Mouse (Mus musculus) heart, embryonic 14.5 days (tissue): ENCODE data around the gene Nfil3. TPM values are rescaled to one million over a fixed set of nuclear protein-coding genes. Genes with fewer than 3 reads are reported as not detected.

Experiments
- ATAC-seq: fragments of 200-750 bp; cut with Nextera tagmentation; 2 replicates; pipeline ENCODE4 v1.8.0; 2017; ENCODE audit warnings: low read depth, moderate TSS enrichment; ENCODE audit not compliant: insufficient number of reproducible peaks, insufficient read depth, low FRiP score
- H3K27ac ChIP-seq, 2 experiments: fragments of 200-500 bp in 1 of 2; fragments of 300-500 bp in 1 of 2; sonication (generic) in 1 of 2; replicated peaks in 1 of 2; 2 replicates each; pipeline ENCODE4 v1.5.1; 2012 to 2014; ENCODE audit warnings: low read depth in 2 of 2, low read length in 2 of 2, control low read depth in 1 of 2, mild to moderate bottlenecking in 1 of 2, mixed read lengths in 1 of 2; ENCODE audit not compliant: control insufficient read depth in 1 of 2, insufficient read depth in 1 of 2
- H3K27me3 ChIP-seq: fragments of 300-500 bp; sonication (generic); 2 replicates; pipeline ENCODE4 v1.6.1; 2014; ENCODE audit warnings: mild to moderate bottlenecking, low read length, control low read depth; ENCODE audit not compliant: control insufficient read depth, insufficient read depth
- H3K36me3 ChIP-seq: fragments of 300-500 bp; sonication (generic); 2 replicates; pipeline ENCODE4 v1.6.1; 2014; ENCODE audit warnings: mild to moderate bottlenecking, control low read depth, low read length, mixed read lengths; ENCODE audit not compliant: control insufficient read depth, insufficient read depth
- H3K4me1 ChIP-seq, 2 experiments: fragments of 200-500 bp in 1 of 2; fragments of 300-500 bp in 1 of 2; sonication (generic) in 1 of 2; 2 replicates each; pipeline ENCODE4 v1.6.1; 2012 to 2014; ENCODE audit warnings: low read length in 2 of 2, control low read depth in 1 of 2, mixed read lengths in 1 of 2; ENCODE audit not compliant: control insufficient read depth in 2 of 2, insufficient read depth in 2 of 2
- H3K4me2 ChIP-seq: fragments of 300-500 bp; sonication (generic); 2 replicates; pipeline ENCODE4 v1.6.1; 2014; ENCODE audit warnings: mild to moderate bottlenecking, low read length
- H3K4me3 ChIP-seq, 2 experiments: fragments of 200-500 bp in 1 of 2; fragments of 300-500 bp in 1 of 2; sonication (generic) in 1 of 2; 2 replicates each; pipeline ENCODE4 v1.5.1; 2012 to 2014; ENCODE audit warnings: low read length in 2 of 2, mild to moderate bottlenecking in 2 of 2, control low read depth in 1 of 2, low read depth in 1 of 2, moderate library complexity in 1 of 2; ENCODE audit not compliant: control insufficient read depth in 1 of 2, insufficient read depth in 1 of 2
- H3K9ac ChIP-seq: fragments of 300-500 bp; sonication (generic); 2 replicates; pipeline ENCODE4 v1.6.1; 2014; ENCODE audit warnings: mild to moderate bottlenecking, low read length
- H3K9me3 ChIP-seq: fragments of 300-500 bp; sonication (generic); 2 replicates; pipeline ENCODE4 v1.6.1; 2016; ENCODE audit warnings: low read length, control low read depth; ENCODE audit not compliant: control insufficient read depth
- WGBS: fragments of 180-500 bp; shearing (Covaris S2); extraction: QIAGEN DNeasy Blood & Tissue Kit; methylation state at CpG from one replicate; pipeline ENCODE4 v1.1.7; 2014; 5-methylcytosine and 5-hydroxymethylcytosine counted together
- polyA plus RNA-seq: library from polyadenylated mRNA; unstranded; fragments of >200 nt; fragmentation: Nextera tagmentation; extraction: Ambion mirVana; gene quantifications from 2 replicates; pipeline ENCODE4 v1.2.1, GENCODE M21; 2014

Gene Nfil3
- polyA plus RNA-seq, result 41.0 and 41.2 TPM in 2 replicates

GRCm38 (mm10) chr13:52980951-52981421, at the start of gene Nfil3:
Gene Nfil3, minus strand, starts transcription at chr13:52981073.
- peak; percentile 85 for ATAC-seq
- H3K4me1 ChIP-seq, result peaks cover 13 to 25% of the 10 kb centered on the region in 2 experiments
- H3K27ac ChIP-seq, result peak within 1 kb of the TSS; percentile 87 to 98
- no peaks in the 10 kb centered on the region for H3K9me3 ChIP-seq
- H3K9ac ChIP-seq, result peak within 1 kb of the TSS; percentile 97
- 1% methylated on average over 35 of the region's 79 CpGs for WGBS
- H3K4me3 ChIP-seq, result peak within 1 kb of the TSS; percentile 78 to 98
- peak within 1 kb of the TSS; percentile 99 for H3K4me2 ChIP-seq
- no peaks in the 10 kb centered on the region for H3K27me3 ChIP-seq
- H3K36me3 ChIP-seq, result no peaks in the 10 kb centered on the region

GRCm38 (mm10) chr13:53024285-53024684, 43.4 kb upstream of the Nfil3 start:
- H3K9me3 ChIP-seq, result no peaks in the 10 kb centered on the region
- no peak overlapping the region for H3K4me3 ChIP-seq
- H3K27me3 ChIP-seq, result no peaks in the 10 kb centered on the region
- no peak overlapping the region for H3K27ac ChIP-seq
- no peaks in the 10 kb centered on the region for H3K36me3 ChIP-seq
- 40% methylated on average over 6 of the region's 6 CpGs for WGBS
- ATAC-seq, result no peak
- H3K4me2 ChIP-seq, result no peak overlapping the region
- peaks cover 0 to 6% of the 10 kb centered on the region in 2 experiments; a peak in 1 of 4 replicates for H3K4me1 ChIP-seq
- no peak overlapping the region for H3K9ac ChIP-seq

GRCm38 (mm10) chr13:53020282-53020681, 39.4 kb upstream of the Nfil3 start:
- H3K4me3 ChIP-seq, result no peak overlapping the region
- no peak overlapping the region for H3K27ac ChIP-seq
- H3K9me3 ChIP-seq, result no peaks in the 10 kb centered on the region
- no peaks in the 10 kb centered on the region for H3K27me3 ChIP-seq
- no peak overlapping the region for H3K9ac ChIP-seq
- ATAC-seq, result no peak
- H3K36me3 ChIP-seq, result no peaks in the 10 kb centered on the region
- peaks cover 20 to 23% of the 10 kb centered on the region in 2 experiments for H3K4me1 ChIP-seq
- 88% methylated on average over 3 of the region's 3 CpGs for WGBS
- H3K4me2 ChIP-seq, result no peak overlapping the region

GRCm38 (mm10) chr13:53019532-53019931, 38.7 kb upstream of the Nfil3 start:
- Histone ChIP-seq H3K36me3 (no peaks in the 10 kb centered on the region), H3K4me3 (no peak overlapping the region), H3K9me3 (no peaks in the 10 kb centered on the region), H3K27ac (no peak overlapping the region), H3K4me2 (no peak overlapping the region), H3K9ac (no peak overlapping the region), H3K4me1 (peaks cover 20% of the 10 kb centered on the region in 2 experiments), H3K27me3 (no peaks in the 10 kb centered on the region)
- WGBS, result 88% methylated on average over 6 of the region's 9 CpGs
- no peak for ATAC-seq

- H3K4me2 ChIP-seq, result no peak overlapping the region
- H3K27me3 ChIP-seq, result no peaks in the 10 kb centered on the region
- no peaks in the 10 kb centered on the region for H3K9me3 ChIP-seq
- H3K36me3 ChIP-seq, result no peaks in the 10 kb centered on the region
- no peak overlapping the region for H3K27ac ChIP-seq
- H3K4me1 ChIP-seq, result peaks cover 17 to 20% of the 10 kb centered on the region in 2 experiments
- no peak overlapping the region for H3K9ac ChIP-seq
- ATAC-seq, result no peak
- 88% methylated on average over 6 of the region's 6 CpGs for WGBS
- no peak overlapping the region for H3K4me3 ChIP-seq
Measured at GRCm38 (mm10) chr13:53018976-53019375, 38.1 kb upstream of the Nfil3 start.

GRCm38 (mm10) chr13:53017983-53018382, 37.1 kb upstream of the Nfil3 start:
- Histone ChIP-seq H3K4me2 (no peak overlapping the region), H3K4me1 (peaks cover 17 to 23% of the 10 kb centered on the region in 2 experiments), H3K9ac (no peak overlapping the region), H3K4me3 (no peak overlapping the region), H3K9me3 (no peaks in the 10 kb centered on the region), H3K27ac (peak overlapping the region; percentile 48 to 80), H3K27me3 (no peaks in the 10 kb centered on the region), H3K36me3 (no peaks in the 10 kb centered on the region)
- 16% methylated on average over 6 of the region's 6 CpGs for WGBS
- no peak for ATAC-seq

GRCm38 (mm10) chr13:53017117-53017516, 36.2 kb upstream of the Nfil3 start:
- ATAC-seq, result no peak
- H3K27me3 ChIP-seq, result no peaks in the 10 kb centered on the region
- H3K4me2 ChIP-seq, result no peak overlapping the region
- H3K36me3 ChIP-seq, result no peaks in the 10 kb centered on the region
- H3K4me3 ChIP-seq, result no peak overlapping the region
- no peak overlapping the region for H3K9ac ChIP-seq
- 85% methylated on average over 6 of the region's 6 CpGs for WGBS
- no peaks in the 10 kb centered on the region for H3K9me3 ChIP-seq
- no peak overlapping the region for H3K27ac ChIP-seq
- H3K4me1 ChIP-seq, result peaks cover 18 to 24% of the 10 kb centered on the region in 2 experiments

- Histone ChIP-seq H3K4me1 (peaks cover 24 to 30% of the 10 kb centered on the region in 2 experiments), H3K9ac (no peak overlapping the region), H3K27ac (no peak overlapping the region), H3K27me3 (no peaks in the 10 kb centered on the region), H3K4me2 (no peak overlapping the region), H3K36me3 (no peaks in the 10 kb centered on the region), H3K9me3 (no peaks in the 10 kb centered on the region), H3K4me3 (no peak overlapping the region)
- 33% methylated on average over 12 of the region's 12 CpGs for WGBS
- no peak for ATAC-seq
Measured at GRCm38 (mm10) chr13:53011426-53011825, 30.6 kb upstream of the Nfil3 start.
